Mouse (Mus musculus) hindbrain, embryonic 12.5 days (tissue): ENCODE measurements at regions not wholly inside any gene's neighbourhood (a gene's known extent, or its start where the extent isn't known, plus 50 kb on each side); places are given as distances from the start of the nearest gene placed in this dataset.

ENCODE experiments used
- ATAC-seq: fragments of 200-750 bp; cut with Nextera tagmentation; 2 replicates; pipeline ENCODE4 v1.8.0; 2017; ENCODE audit warnings: moderate TSS enrichment; ENCODE audit not compliant: low FRiP score
- H3K27ac ChIP-seq: fragments of 300-500 bp; sonication (generic); 2 replicates; pipeline ENCODE4 v1.5.1; 2016; ENCODE audit warnings: mild to moderate bottlenecking
- H3K27me3 ChIP-seq: fragments of 300-500 bp; sonication (generic); 2 replicates; pipeline ENCODE4 v1.6.1; 2016; ENCODE audit warnings: mild to moderate bottlenecking
- H3K36me3 ChIP-seq: fragments of 300-500 bp; sonication (generic); 2 replicates; pipeline ENCODE4 v1.6.1; 2016; ENCODE audit warnings: mild to moderate bottlenecking
- H3K4me1 ChIP-seq: fragments of 300-500 bp; sonication (generic); 2 replicates; pipeline ENCODE4 v1.6.1; 2016
- H3K4me2 ChIP-seq: fragments of 300-500 bp; sonication (generic); replicated peaks from 2 replicates; pipeline ENCODE4 v1.6.1; 2016; ENCODE audit warnings: mild to moderate bottlenecking
- H3K4me3 ChIP-seq: fragments of 300-500 bp; sonication (generic); 2 replicates; pipeline ENCODE4 v1.5.1; 2016; ENCODE audit warnings: mild to moderate bottlenecking
- H3K9ac ChIP-seq: fragments of 300-500 bp; sonication (generic); 2 replicates; pipeline ENCODE4 v1.6.1; 2016; ENCODE audit warnings: mild to moderate bottlenecking, moderate library complexity
- H3K9me3 ChIP-seq: fragments of 300-500 bp; sonication (generic); replicated peaks from 2 replicates; pipeline ENCODE4 v1.6.1; 2016; ENCODE audit warnings: mild to moderate bottlenecking
- WGBS: fragments of 180-500 bp; shearing (Covaris S2); methylation state at CpG from one replicate; pipeline ENCODE4 v1.1.7; 2016; 5-methylcytosine and 5-hydroxymethylcytosine counted together

GRCm38 (mm10) chr12:71433549-71434200 is 124.0 kb downstream of the Dact1 start:
- WGBS = 28% methylated on average over 9 of the region's 9 CpGs
- Histone ChIP-seq H3K9me3 (no peaks in the 10 kb centered on the region), H3K4me3 (no peak overlapping the region), H3K27me3 (no peaks in the 10 kb centered on the region; the same call in 1 of the 2 replicates), H3K36me3 (no peaks in the 10 kb centered on the region), H3K9ac (no peak overlapping the region), H3K4me2 (no peak overlapping the region), H3K4me1 (peaks cover 37% of the 10 kb centered on the region), H3K27ac (no peak overlapping the region)
- ATAC-seq = no peak; the same call in 1 of the 2 replicates

GRCm38 (mm10) chr12:71438254-71438653 is 128.6 kb downstream of the Dact1 start:
- ATAC-seq = no peak
- H3K4me3 ChIP-seq = no peak overlapping the region
- H3K4me2 ChIP-seq = no peak overlapping the region
- H3K27me3 ChIP-seq = no peaks in the 10 kb centered on the region; the same call in 1 of the 2 replicates
- H3K9me3 ChIP-seq = no peaks in the 10 kb centered on the region
- H3K27ac ChIP-seq = no peak overlapping the region
- H3K4me1 ChIP-seq = peaks cover 18% of the 10 kb centered on the region
- H3K9ac ChIP-seq = no peak overlapping the region
- H3K36me3 ChIP-seq = no peaks in the 10 kb centered on the region
- WGBS = 49% methylated on average over 6 of the region's 6 CpGs

- 82% methylated on average over 3 of the region's 3 CpGs for WGBS
- Histone ChIP-seq H3K4me2 (no peak overlapping the region), H3K9me3 (no peaks in the 10 kb centered on the region), H3K9ac (no peak overlapping the region), H3K4me1 (no peaks in the 10 kb centered on the region), H3K36me3 (no peaks in the 10 kb centered on the region), H3K27ac (no peak overlapping the region), H3K4me3 (no peak overlapping the region), H3K27me3 (no peaks in the 10 kb centered on the region)
- ATAC-seq = no peak
Observed at GRCm38 (mm10) chr12:71440863-71441262, 131.2 kb downstream of the Dact1 start.

- ATAC-seq = no peak
- no peak overlapping the region for H3K4me2 ChIP-seq
- H3K4me3 ChIP-seq = no peak overlapping the region
- no peaks in the 10 kb centered on the region for H3K4me1 ChIP-seq
- no peak overlapping the region for H3K27ac ChIP-seq
- H3K9ac ChIP-seq = no peak overlapping the region
- WGBS = 94% methylated on average over 5 of the region's 5 CpGs
- no peaks in the 10 kb centered on the region for H3K9me3 ChIP-seq
- no peaks in the 10 kb centered on the region for H3K36me3 ChIP-seq
- no peaks in the 10 kb centered on the region for H3K27me3 ChIP-seq
Observed at GRCm38 (mm10) chr12:71441272-71441671, 131.6 kb downstream of the Dact1 start.

GRCm38 (mm10) chr12:71446177-71446891 is 136.7 kb downstream of the Dact1 start:
- H3K9me3 ChIP-seq = no peaks in the 10 kb centered on the region
- 80% methylated on average over 8 of the region's 8 CpGs for WGBS
- no peak overlapping the region for H3K4me3 ChIP-seq
- H3K27ac ChIP-seq = no peak overlapping the region
- H3K4me2 ChIP-seq = no peak overlapping the region
- no peaks in the 10 kb centered on the region for H3K36me3 ChIP-seq
- no peak for ATAC-seq
- H3K27me3 ChIP-seq = no peaks in the 10 kb centered on the region
- H3K4me1 ChIP-seq = no peaks in the 10 kb centered on the region
- no peak overlapping the region for H3K9ac ChIP-seq

- no peaks in the 10 kb centered on the region for H3K36me3 ChIP-seq
- no peaks in the 10 kb centered on the region for H3K4me1 ChIP-seq
- H3K27me3 ChIP-seq = no peaks in the 10 kb centered on the region
- H3K9ac ChIP-seq = no peak overlapping the region
- no peak overlapping the region for H3K4me2 ChIP-seq
- ATAC-seq = no peak
- H3K4me3 ChIP-seq = no peak overlapping the region
- H3K27ac ChIP-seq = no peak overlapping the region
- WGBS = 20% methylated on average over 7 of the region's 7 CpGs
- H3K9me3 ChIP-seq = no peaks in the 10 kb centered on the region
Observed at GRCm38 (mm10) chr12:71446892-71447268, 137.2 kb downstream of the Dact1 start.

GRCm38 (mm10) chr12:71449032-71449431 is 139.3 kb downstream of the Dact1 start:
- H3K9ac ChIP-seq = no peak overlapping the region
- no peaks in the 10 kb centered on the region for H3K4me1 ChIP-seq
- H3K4me3 ChIP-seq = no peak overlapping the region
- H3K9me3 ChIP-seq = no peaks in the 10 kb centered on the region
- WGBS = 63% methylated on average over 3 of the region's 3 CpGs
- H3K36me3 ChIP-seq = no peaks in the 10 kb centered on the region
- no peak overlapping the region for H3K27ac ChIP-seq
- H3K27me3 ChIP-seq = no peaks in the 10 kb centered on the region
- ATAC-seq = no peak
- no peak overlapping the region for H3K4me2 ChIP-seq

GRCm38 (mm10) chr12:71450128-71450527 is 140.4 kb downstream of the Dact1 start:
- Histone ChIP-seq H3K4me2 (no peak overlapping the region), H3K27ac (no peak overlapping the region), H3K27me3 (no peaks in the 10 kb centered on the region), H3K9me3 (no peaks in the 10 kb centered on the region), H3K4me3 (no peak overlapping the region), H3K9ac (no peak overlapping the region), H3K36me3 (no peaks in the 10 kb centered on the region), H3K4me1 (no peaks in the 10 kb centered on the region)
- WGBS = 67% methylated on average over 4 of the region's 4 CpGs
- ATAC-seq = no peak

GRCm38 (mm10) chr12:71450680-71451463 is 141.2 kb downstream of the Dact1 start:
- no peaks in the 10 kb centered on the region for H3K27me3 ChIP-seq
- WGBS = 75% methylated on average over 14 of the region's 14 CpGs
- no peak overlapping the region for H3K9ac ChIP-seq
- no peak overlapping the region for H3K4me2 ChIP-seq
- H3K36me3 ChIP-seq = no peaks in the 10 kb centered on the region
- ATAC-seq = no peak
- no peaks in the 10 kb centered on the region for H3K4me1 ChIP-seq
- no peak overlapping the region for H3K4me3 ChIP-seq
- H3K27ac ChIP-seq = 0 out of 2 replicates have a peak overlapping the region, but pooled peaks have one; percentile 30
- no peaks in the 10 kb centered on the region for H3K9me3 ChIP-seq

GRCm38 (mm10) chr12:71456900-71457299 is 147.2 kb downstream of the Dact1 start:
- Histone ChIP-seq H3K9me3 (no peaks in the 10 kb centered on the region), H3K27me3 (no peaks in the 10 kb centered on the region), H3K4me3 (no peak overlapping the region), H3K36me3 (no peaks in the 10 kb centered on the region), H3K9ac (no peak overlapping the region), H3K27ac (no peak overlapping the region), H3K4me1 (0 out of 2 replicates have a peak, but pooled peaks cover 3% of the 10 kb centered on the region), H3K4me2 (no peak overlapping the region)
- 84% methylated on average over 6 of the region's 6 CpGs for WGBS
- no peak for ATAC-seq

- Histone ChIP-seq H3K4me2 (no peak overlapping the region), H3K9ac (no peak overlapping the region), H3K9me3 (no peaks in the 10 kb centered on the region), H3K4me1 (0 out of 2 replicates have a peak, but pooled peaks cover 3% of the 10 kb centered on the region), H3K4me3 (no peak overlapping the region), H3K27me3 (no peaks in the 10 kb centered on the region; the same call in none of the 2 replicates), H3K27ac (no peak overlapping the region), H3K36me3 (no peaks in the 10 kb centered on the region)
- 73% methylated on average over 12 of the region's 12 CpGs for WGBS
- no peak for ATAC-seq
Observed at GRCm38 (mm10) chr12:71458559-71459176, 149.0 kb downstream of the Dact1 start.

GRCm38 (mm10) chr12:71460643-71461042 is 151.0 kb downstream of the Dact1 start:
- Histone ChIP-seq H3K27me3 (no peaks in the 10 kb centered on the region; the same call in none of the 2 replicates), H3K4me2 (no peak overlapping the region), H3K36me3 (no peaks in the 10 kb centered on the region), H3K9me3 (no peaks in the 10 kb centered on the region), H3K9ac (no peak overlapping the region), H3K4me1 (0 out of 2 replicates have a peak, but pooled peaks cover 3% of the 10 kb centered on the region), H3K27ac (no peak overlapping the region), H3K4me3 (no peak overlapping the region)
- ATAC-seq = no peak
- WGBS = 40% methylated on average over 6 of the region's 6 CpGs
